In the genomic region with DNA sequence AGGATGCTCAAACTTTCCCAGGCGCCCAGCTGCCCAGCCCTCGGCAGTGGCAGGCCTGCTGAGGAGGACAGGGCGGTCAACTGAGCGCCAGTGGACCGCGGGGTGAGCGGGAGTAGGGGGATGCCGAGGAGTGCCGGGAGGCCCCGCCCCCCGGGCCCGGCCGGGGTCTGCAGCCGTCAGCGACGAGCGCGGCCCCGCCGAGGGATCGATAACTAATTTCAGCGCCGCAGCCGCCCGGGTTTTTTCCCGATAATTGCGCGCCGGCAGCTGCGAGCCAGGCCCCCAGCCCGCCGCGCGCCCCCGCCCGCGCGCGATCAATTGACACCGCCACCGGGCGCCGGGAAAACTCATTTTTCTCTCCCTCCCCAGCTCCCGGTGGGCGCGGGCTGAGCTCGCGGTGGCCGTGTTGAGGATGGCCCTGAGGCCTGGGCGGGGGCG, we compare ENCODE assay signal across 8 mouse cellular contexts. TPM values are rescaled to one million over a fixed set of nuclear protein-coding genes. Genes with fewer than 3 reads are reported as not detected.
A peak's percentile ranks its signal among the peaks of the same experiment; 100 is the strongest.
DNase-seq lines count a peak whose midpoint lies in the region; ATAC-seq and TF ChIP-seq lines count a peak whose summit lies in the region.

No protein-coding gene starts in this region.

- H3K27me3 ChIP-seq in kidney, embryonic 14.5 days (ENCODE audit: control insufficient read depth, insufficient read depth, low read length) = no peaks in the 10 kb centered on the region
- no peaks in the 10 kb centered on the region for H3K27me3 ChIP-seq in forebrain, embryonic 15.5 days
- no peaks in the 10 kb centered on the region for H3K27me3 ChIP-seq in liver, adult 2 months (ENCODE audit: control insufficient read depth, insufficient read depth, low read length)

- no peaks in the 10 kb centered on the region for H3K9me3 ChIP-seq in kidney, embryonic 14.5 days (ENCODE audit: control insufficient read depth, low read length)
- no peaks in the 10 kb centered on the region for H3K9me3 ChIP-seq in forebrain, embryonic 15.5 days

- TF ChIP-seq CTCF in bone marrow macrophage, adult 2 months (IDR thresholded peaks at IDR 0.05; ENCODE audit: low read depth, low read length) = no peak
- no peak for TF ChIP-seq CTCF in liver, adult 2 months (IDR thresholded peaks at IDR 0.05; ENCODE audit: low read depth, low read length)

- peak overlapping the region; percentile 67 for H3K9ac ChIP-seq in kidney, embryonic 14.5 days (ENCODE audit: low read depth, low read length)
- peak overlapping the region; percentile 60 for H3K9ac ChIP-seq in forebrain, embryonic 15.5 days (replicated peaks)
- H3K9ac ChIP-seq in liver, adult 2 months (ENCODE audit: low read depth, low read length) = peak overlapping the region; percentile 69

- peak; percentile 40; the same call in 1 of the 2 replicates for ATAC-seq in kidney, embryonic 14.5 days (ENCODE audit: low FRiP score, low TSS enrichment)
- 0 out of 2 replicates have a peak, but pooled peaks have one; percentile 11 for ATAC-seq in forebrain, embryonic 15.5 days (replicated peaks)
- ATAC-seq in activated CD4-positive, CD25-positive, alpha-beta regulatory T cell, adult 4 months = no peak

- peak overlapping the region; percentile 85 for H3K27ac ChIP-seq in kidney, embryonic 14.5 days (ENCODE audit: low read depth, low read length)
- H3K27ac ChIP-seq in bone marrow macrophage, adult 2 months (ENCODE audit: insufficient read depth, low read depth, low read length) = peak overlapping the region; percentile 93
- peak overlapping the region; percentile 89 for H3K27ac ChIP-seq in forebrain, embryonic 15.5 days (replicated peaks)
- H3K27ac ChIP-seq in liver, adult 2 months (replicated peaks; ENCODE audit: insufficient read depth, low read depth, low read length) = peak overlapping the region; percentile 65

- peak overlapping the region; percentile 96 for H3K4me2 ChIP-seq in kidney, embryonic 14.5 days (replicated peaks; ENCODE audit: low read depth, low read length)
- H3K4me2 ChIP-seq in forebrain, embryonic 15.5 days (replicated peaks) = peak overlapping the region; percentile 81

- DNase-seq in kidney, adult 9 months = no peak
- no peak for DNase-seq in liver, adult 2 months (ENCODE audit: extremely low read depth, low read depth, low spot score)
- peak; percentile 47 for DNase-seq in right cerebral cortex, postnatal 14 days
- no peak for DNase-seq in urinary bladder, postnatal 36 days (ENCODE audit: low spot score in 2 of 2)

- no peaks in the 10 kb centered on the region for H3K36me3 ChIP-seq in kidney, embryonic 14.5 days (ENCODE audit: control insufficient read depth, insufficient read depth, low read length)
- no peaks in the 10 kb centered on the region for H3K36me3 ChIP-seq in forebrain, embryonic 15.5 days
- H3K36me3 ChIP-seq in liver, adult 2 months (ENCODE audit: control insufficient read depth, insufficient read depth, low read length) = no peaks in the 10 kb centered on the region

- peaks cover 26% of the 10 kb centered on the region for H3K4me1 ChIP-seq in kidney, embryonic 14.5 days (ENCODE audit: control insufficient read depth, insufficient read depth, low read length)
- H3K4me1 ChIP-seq in bone marrow macrophage, adult 2 months (ENCODE audit: control insufficient read depth, insufficient read depth, low read length) = peaks cover 17% of the 10 kb centered on the region
- peaks cover 28% of the 10 kb centered on the region for H3K4me1 ChIP-seq in forebrain, embryonic 15.5 days
- peaks cover 9% of the 10 kb centered on the region for H3K4me1 ChIP-seq in liver, adult 2 months (ENCODE audit: control insufficient read depth, insufficient read depth, low read length)

- under 1% methylated on average over 46 of the region's 51 CpGs for WGBS in kidney, embryonic 14.5 days
- WGBS in forebrain, embryonic 15.5 days = under 1% methylated on average over 50 of the region's 51 CpGs
- 2% methylated on average over 51 of the region's 51 CpGs for WGBS in liver, adult 2 months

- no peak for TF ChIP-seq POLR2A in bone marrow macrophage, adult 2 months (IDR thresholded peaks at IDR 0.05; ENCODE audit: borderline replicate concordance, low read depth, low read length)
- TF ChIP-seq POLR2A in liver, adult 2 months (IDR thresholded peaks at IDR 0.05; ENCODE audit: extremely low read depth, insufficient read depth, low read length) = no peak

- H3K79me2 ChIP-seq in liver, adult 2 months (ENCODE audit: control insufficient read depth, insufficient read depth, low read length) = no peaks in the 10 kb centered on the region

- peak overlapping the region; percentile 43 for H3K4me3 ChIP-seq in kidney, embryonic 14.5 days (ENCODE audit: low read length)
- peak overlapping the region; percentile 56 for H3K4me3 ChIP-seq in bone marrow macrophage, adult 2 months (ENCODE audit: insufficient read depth, low read length)
- peak overlapping the region; percentile 44 for H3K4me3 ChIP-seq in forebrain, embryonic 15.5 days
- peak overlapping the region; percentile 45 for H3K4me3 ChIP-seq in liver, adult 2 months (ENCODE audit: insufficient read depth, low read depth, low read length)

RNA-seq across cellular contexts. Expression of a gene that starts 32.1 kb away (rescaled TPM):
- polyA plus RNA-seq in kidney, embryonic 14.5 days (2014; fragmentation: Nextera tagmentation; extraction: Ambion mirVana) = 3.8 and 4.2 TPM in 2 replicates
- not detected in 2 replicates for polyA plus RNA-seq in bone marrow macrophage, adult 2 months (2012; ENCODE audit: insufficient read depth, insufficient read length, missing spikeins)
- polyA plus RNA-seq in forebrain, embryonic 15.5 days (2015; fragmentation: Nextera tagmentation; extraction: Ambion mirVana) = 2.6 and 3.7 TPM in 2 replicates
- total RNA-seq in liver, adult 2 months (2014; rRNA removed) = not detected in 2 replicates
- polyA plus RNA-seq in liver, adult 2 months (2012; rRNA removed) = 0.11 TPM in 1 of 2 replicates, not detected in the other
- under 1 TPM; 0.73 to 0.76 TPM for polyA plus RNA-seq in activated CD4-positive, CD25-positive, alpha-beta regulatory T cell, adult 4 months (2017; shearing (Covaris generic))

RNA-seq across cellular contexts. Expression of a gene that starts 36.2 kb away (rescaled TPM):
- polyA plus RNA-seq in kidney, embryonic 14.5 days (2014; fragmentation: Nextera tagmentation; extraction: Ambion mirVana) = 95.6 and 101 TPM in 2 replicates
- polyA plus RNA-seq in bone marrow macrophage, adult 2 months (2012; ENCODE audit: insufficient read depth, insufficient read length, missing spikeins) = 7.4 and 9.3 TPM in 2 replicates
- 117 and 131 TPM in 2 replicates for polyA plus RNA-seq in forebrain, embryonic 15.5 days (2015; fragmentation: Nextera tagmentation; extraction: Ambion mirVana)
- total RNA-seq in liver, adult 2 months (2014; rRNA removed) = 8.3 and 8.8 TPM in 2 replicates
- polyA plus RNA-seq in liver, adult 2 months (2012; rRNA removed) = 11.9 and 15.9 TPM in 2 replicates
- polyA plus RNA-seq in activated CD4-positive, CD25-positive, alpha-beta regulatory T cell, adult 4 months (2017; shearing (Covaris generic)) = 10 to 100 TPM; 28.2 to 38.9 TPM

RNA-seq across cellular contexts. Expression of a gene that starts 58.7 kb away (rescaled TPM):
- 29.7 and 33.3 TPM in 2 replicates for polyA plus RNA-seq in kidney, embryonic 14.5 days (2014; fragmentation: Nextera tagmentation; extraction: Ambion mirVana)
- polyA plus RNA-seq in bone marrow macrophage, adult 2 months (2012; ENCODE audit: insufficient read depth, insufficient read length, missing spikeins) = 19.2 and 19.6 TPM in 2 replicates
- polyA plus RNA-seq in forebrain, embryonic 15.5 days (2015; fragmentation: Nextera tagmentation; extraction: Ambion mirVana) = 43.3 and 45.3 TPM in 2 replicates
- 4.6 and 5.6 TPM in 2 replicates for total RNA-seq in liver, adult 2 months (2014; rRNA removed)
- 15.4 and 17.4 TPM in 2 replicates for polyA plus RNA-seq in liver, adult 2 months (2012; rRNA removed)
- polyA plus RNA-seq in activated CD4-positive, CD25-positive, alpha-beta regulatory T cell, adult 4 months (2017; shearing (Covaris generic)) = 10 to 100 TPM; 27.4 to 36.2 TPM
